Mouse (Mus musculus) neutrophil, adult 5-6 weeks (primary cell): Measurements from ENCODE around the gene Klhl1. TPM values are rescaled to one million over a fixed set of nuclear protein-coding genes. Genes with fewer than 3 reads are reported as not detected.
"Not testable (repeated sequence)": the region's sequence is repeated elsewhere in the genome, so short reads cannot be mapped to it uniquely, and the experiment has no call there.

Experiments used
- ATAC-seq: fragments of 151-379, 151-347 bp; 2 replicates; pipeline ENCODE4 v1.8.0; 2017; ENCODE audit warnings: mild to moderate bottlenecking, moderate TSS enrichment; ENCODE audit not compliant: insufficient number of reproducible peaks, poor library complexity, low FRiP score, severe bottlenecking; ENCODE audit errors: extremely low read depth
- total RNA-seq: library from RNA; stranded (forward); fragments of 200-1000 nt; gene quantifications from 2 replicates; pipeline ENCODE4 v1.2.3, GENCODE M21; 2017

Gene Klhl1
- total RNA-seq = 0.12 TPM in 1 of 2 replicates, not detected in the other

DNA sequence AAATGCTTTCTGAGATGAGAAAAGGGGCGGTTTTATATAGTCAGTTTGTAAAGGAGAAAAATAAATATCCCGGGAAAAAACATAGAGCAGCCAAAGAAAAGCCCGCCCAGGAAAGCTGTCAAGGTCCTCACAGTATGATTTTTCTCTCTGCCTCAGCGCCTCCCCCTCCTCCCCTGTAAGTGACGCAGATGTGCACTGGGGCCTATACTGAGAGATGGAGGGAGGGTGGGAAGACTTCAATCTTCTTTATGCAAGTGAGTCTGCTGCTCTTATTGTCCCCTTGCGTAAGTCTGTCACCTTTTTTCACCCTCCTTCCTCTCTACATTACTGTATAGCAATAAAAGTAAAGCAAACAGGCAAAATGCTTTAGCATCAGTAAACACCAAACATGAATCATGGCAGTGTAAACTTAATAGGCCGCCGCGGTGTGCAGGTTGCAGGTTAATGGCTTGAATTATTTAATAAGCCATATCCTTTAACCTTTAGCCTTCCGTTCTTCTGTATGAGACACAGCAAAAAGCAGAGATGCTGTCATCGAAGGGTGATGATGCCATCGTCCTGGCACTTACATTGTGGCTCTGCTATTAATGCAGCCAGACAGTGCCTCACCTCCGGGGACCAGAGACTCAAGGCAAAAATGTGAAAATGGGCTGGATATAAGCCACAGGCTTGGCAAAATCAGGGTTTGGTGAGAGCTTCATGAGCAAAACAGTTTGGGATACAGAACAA is at the start of gene Klhl1:
TSS of gene Klhl1 (minus strand) at position 149 of the 729 bp plus-strand sequence.
- ATAC-seq = no peak

- no peak for ATAC-seq
Observed at GRCm38 (mm10) chr14:96553668-96554067, 34.8 kb upstream of the Klhl1 start.

GRCm38 (mm10) chr14:96518151-96518953 is 550 bp downstream of the Klhl1 start:
- ATAC-seq = no peak

- no peak for ATAC-seq
Observed at GRCm38 (mm10) chr14:96517727-96518126, 1.2 kb downstream of the Klhl1 start.

GRCm38 (mm10) chr14:96499936-96500335 is 19.0 kb downstream of the Klhl1 start:
- no peak for ATAC-seq

DNA sequence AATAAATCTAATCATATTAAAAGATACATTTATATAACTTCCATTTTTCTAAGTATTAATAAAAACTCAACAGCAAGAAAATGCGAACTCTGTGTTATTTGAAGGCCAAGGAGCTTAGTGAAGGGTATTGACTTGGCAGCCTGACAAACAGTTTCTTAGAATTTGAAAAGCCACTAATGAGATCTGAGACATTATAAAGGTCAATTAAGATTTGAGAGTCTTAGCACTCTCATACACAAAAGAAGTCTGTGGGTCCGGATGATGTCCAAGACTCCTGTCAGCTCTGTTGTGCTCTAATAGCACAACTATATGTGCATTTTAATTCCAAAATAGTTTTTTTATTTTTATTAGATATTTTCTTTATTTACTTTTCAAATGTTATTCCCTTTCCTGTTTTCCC is 47.1 kb downstream of the Klhl1 start:
- ATAC-seq = no peak

DNA sequence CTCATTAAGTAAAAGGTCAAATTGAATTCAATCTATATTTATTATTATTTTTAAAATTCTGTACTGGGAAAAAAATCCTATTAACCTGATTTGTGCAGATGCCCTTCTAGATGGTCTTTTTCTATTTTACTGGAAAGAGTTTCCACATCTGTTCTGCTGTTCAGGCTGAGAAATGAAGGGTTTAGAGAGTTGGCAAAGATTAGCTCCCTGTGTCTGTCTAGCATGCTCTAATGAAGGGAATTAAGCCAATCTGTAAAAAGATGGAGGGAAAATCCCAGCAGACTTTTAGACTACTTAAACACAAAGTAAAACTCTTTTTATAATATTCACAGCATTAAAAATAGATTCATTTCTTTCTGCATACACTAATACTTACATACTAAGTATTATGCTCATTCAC is 47.6 kb downstream of the Klhl1 start:
- ATAC-seq = no peak

- no peak for ATAC-seq
Observed at GRCm38 (mm10) chr14:96461756-96462155, 57.1 kb downstream of the Klhl1 start.

DNA sequence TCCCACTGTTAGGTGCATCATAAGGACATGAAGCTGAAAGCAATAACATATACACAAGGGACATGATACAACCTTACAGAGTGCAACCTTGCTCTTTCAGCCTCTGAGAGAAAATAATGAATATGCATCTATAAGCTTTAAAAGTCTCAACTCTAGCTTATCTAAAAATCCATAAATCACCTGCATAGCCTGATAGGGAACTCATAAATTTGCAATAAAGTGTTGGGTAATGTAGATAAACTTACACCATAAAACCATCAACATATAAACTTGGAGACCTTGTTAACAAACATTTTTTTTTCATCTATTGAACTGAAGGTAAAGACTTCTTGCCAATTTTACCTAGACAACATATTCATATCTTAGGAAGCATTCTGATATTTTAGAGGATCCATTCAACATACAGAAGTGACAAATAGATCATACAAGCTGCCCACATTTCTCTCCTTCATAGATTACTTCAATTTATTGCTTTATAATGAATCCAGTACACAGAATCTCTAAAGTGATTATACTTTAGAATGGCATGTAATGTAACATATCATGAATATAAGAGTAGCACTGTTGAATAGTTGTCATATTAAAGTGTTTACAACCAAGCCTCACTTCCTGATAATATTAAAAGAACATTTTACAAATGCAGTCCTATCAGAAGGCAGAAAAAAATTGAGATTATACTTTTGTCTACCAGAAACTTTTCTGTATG is 126.7 kb downstream of the Klhl1 start:
- ATAC-seq = no peak

- ATAC-seq = no peak
Observed at GRCm38 (mm10) chr14:96362727-96363126, 156.2 kb downstream of the Klhl1 start.

DNA sequence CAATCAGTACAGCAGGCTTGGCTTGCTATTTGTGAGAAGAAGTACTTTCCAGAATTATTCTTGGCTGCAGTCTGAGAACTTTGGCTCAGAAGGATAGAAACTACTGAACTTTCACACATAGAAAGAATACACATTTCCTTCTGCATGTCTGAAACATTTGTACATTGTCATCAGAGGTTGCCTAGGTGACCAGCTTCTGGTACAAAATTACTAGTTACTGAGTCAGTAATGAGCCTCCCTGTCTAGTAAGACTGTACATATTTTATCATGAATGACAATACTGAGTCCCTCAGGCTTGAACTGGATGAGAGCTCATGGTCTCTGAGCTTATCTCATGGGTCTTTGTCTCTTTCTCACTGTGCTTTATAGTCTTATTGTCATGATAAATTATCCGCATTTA is 170.7 kb downstream of the Klhl1 start:
- no peak for ATAC-seq

- ATAC-seq = no peak
Observed at GRCm38 (mm10) chr14:96331069-96331468, 187.8 kb downstream of the Klhl1 start.

DNA sequence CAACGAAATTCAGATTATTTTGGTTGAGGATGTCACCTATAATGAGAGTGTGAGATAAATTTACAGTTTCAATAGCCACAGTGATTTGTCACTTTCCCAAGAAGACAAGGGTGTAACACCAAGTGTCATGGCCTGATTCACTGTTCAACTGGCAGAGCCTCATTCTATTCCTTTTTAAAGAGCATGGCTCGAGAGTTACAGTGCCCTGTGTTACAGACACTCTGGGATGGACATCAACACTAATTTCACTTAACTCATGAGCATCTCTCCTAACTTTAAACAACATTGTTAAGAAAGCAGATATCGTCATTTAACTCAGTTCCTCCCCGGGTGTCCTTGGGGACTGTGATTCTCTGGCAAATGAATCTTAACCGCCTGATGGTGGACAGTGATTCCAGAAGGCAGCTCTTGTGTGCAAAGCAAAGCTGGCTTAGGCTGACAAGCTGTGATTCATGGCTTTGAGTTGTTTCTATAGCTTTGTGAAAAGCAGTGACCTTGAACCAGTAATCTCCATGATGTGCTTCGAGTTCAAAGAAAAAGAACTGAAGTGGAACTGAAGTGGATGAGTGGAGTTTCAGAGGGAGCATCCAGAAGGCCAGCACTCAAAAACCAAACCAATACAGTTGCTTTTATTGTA is 301.0 kb downstream of the Klhl1 start:
- ATAC-seq = no peak

DNA sequence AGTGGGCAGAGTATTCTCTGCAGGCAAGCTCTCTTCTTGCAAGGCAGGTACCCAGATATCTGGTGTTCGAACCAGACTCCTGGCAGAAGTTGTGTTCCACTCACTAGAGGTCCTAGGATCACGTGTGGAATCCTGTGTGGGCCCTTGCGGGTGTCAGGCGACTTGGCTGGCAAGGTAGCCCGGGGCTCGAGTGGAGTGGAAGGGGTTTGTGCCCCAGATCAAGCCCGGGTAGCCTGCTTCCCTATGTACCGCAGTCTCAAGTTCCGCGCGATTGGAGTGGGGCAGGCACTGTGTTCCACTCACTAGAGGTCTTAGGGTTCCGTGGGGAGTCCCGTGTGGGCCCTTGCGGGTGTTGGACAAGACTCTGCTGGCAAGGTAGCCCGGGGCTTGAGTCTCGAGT is 324.1 kb downstream of the Klhl1 start:
- ATAC-seq = not testable (repeated sequence)

- ATAC-seq = no peak
Observed at GRCm38 (mm10) chr14:96174546-96174945, 344.4 kb downstream of the Klhl1 start.

DNA sequence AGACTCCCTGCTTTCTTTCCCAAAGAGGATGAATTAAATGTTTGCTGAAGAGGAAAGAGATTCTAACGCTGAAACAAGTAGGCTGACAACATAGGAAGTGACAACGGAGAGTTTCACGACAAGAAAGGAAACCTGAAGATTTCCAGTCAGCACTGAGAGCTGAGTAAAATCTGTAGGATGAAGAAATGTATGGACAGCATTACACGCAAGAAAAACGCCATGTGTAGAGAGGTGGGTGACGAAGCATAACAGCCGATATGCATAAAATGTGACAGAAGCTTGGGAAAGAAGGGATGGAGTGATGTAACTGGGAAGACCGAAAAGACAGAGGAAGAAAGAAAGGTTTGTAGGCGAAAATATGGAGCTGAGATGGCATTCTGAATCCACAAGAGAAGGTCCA is 375.8 kb downstream of the Klhl1 start:
- no peak for ATAC-seq

DNA sequence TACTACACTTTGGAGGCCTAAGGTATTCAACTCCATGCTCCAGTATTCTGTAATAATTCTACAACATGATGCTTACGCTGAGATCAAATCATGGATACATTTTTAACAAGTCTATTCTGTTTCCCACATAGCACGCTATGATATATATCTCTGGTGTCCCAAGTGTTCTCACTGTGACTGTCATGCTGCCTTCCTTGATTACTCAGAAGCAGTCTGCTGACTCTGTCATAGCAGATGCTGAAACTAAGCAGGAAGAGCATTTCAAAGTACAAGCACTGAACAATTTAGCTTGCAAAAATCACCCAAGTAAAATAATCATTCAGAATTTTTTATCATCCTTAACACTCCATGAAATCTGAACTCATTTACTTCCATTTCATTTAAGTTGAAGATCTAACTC is 378.7 kb downstream of the Klhl1 start:
- no peak for ATAC-seq

- ATAC-seq = no peak
Observed at GRCm38 (mm10) chr14:96107396-96107795, 411.5 kb downstream of the Klhl1 start.

DNA sequence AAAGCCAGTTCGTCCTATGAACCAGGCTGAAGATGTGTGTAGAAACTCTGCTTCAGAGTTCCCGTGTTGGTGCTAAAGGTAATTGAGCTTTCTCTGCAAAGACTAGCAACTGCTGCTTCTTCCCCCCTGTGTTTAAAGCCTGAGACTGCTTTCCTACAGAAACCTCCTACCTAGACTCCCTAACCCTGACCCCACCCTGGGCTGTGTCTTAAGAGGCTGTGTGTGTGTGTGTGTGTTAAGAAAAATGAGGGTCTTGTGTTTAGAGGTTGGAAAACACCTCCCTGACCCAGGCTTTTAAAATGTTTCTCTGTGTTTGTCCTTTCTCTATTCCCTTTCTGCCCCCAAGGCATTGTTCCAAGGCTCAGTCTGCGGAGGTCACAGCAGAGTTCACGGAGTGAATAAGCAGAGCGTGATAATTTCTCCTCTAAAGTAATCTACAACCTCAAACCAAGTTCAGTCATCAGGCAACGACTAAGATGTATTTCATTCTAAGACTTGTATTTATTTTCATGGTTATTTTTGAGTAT is 437.2 kb downstream of the Klhl1 start:
- no peak for ATAC-seq
